Mouse (Mus musculus): ENCODE measurements around the gene Cog1.

DNA sequence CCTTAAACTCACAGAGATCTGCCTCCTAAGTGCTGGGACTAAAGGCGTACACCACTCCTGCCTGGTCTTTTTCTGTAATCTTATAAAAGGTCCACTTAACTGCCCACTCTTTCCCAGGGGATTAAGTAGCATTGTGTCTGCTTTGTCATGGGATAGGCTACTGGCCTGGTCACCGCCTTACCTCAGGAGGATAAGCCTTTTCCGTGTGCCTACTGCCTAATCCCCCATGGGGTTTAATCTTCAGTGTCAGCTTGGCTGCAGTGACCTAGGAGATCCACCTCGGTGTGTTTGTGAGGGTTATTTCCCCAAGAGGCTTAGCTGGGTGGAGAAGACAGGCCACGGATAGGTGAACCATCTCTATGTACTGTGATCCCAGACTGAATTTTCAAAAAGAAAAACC lies 48.6 kb downstream of the Cog1 start:
- no peak for TF ChIP-seq POLR2A (IDR thresholded peaks at IDR 0.05; ENCODE audit: borderline replicate concordance, insufficient read depth, low read length)
- TF ChIP-seq CTCF (IDR thresholded peaks at IDR 0.05; ENCODE audit: borderline replicate concordance, insufficient read depth, low read depth, low read length): no peak

Measured in cerebellum, adult 2 months (tissue).